Mouse (Mus musculus): ENCODE measurements around the gene Tmem273. TPM values are rescaled to one million over a fixed set of nuclear protein-coding genes. Genes with fewer than 3 reads are reported as not detected.

Gene Tmem273
- total and polyA plus RNA-seq, 3 experiments: not detected

DNA sequence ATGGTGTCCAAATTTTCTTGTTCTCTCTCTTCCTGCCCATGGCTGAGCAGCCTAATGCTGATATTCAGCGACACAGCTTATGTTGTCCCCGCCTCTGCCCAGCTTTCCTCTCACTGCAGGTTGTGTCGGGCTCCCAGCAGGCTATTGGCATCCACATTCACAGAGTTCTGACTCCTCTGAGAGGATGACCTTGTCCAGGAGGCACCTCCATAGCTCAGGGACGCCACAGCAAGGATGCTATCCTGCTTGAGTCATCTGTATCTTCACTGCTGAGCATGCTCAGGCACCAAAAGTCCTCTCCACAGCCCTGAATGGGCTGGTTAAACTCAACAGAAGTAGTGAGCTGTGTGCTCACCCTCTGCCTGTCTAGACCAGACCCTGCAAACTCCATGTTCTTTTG, 29.2 kb downstream of the Tmem273 start:
- Histone ChIP-seq H3K27me3 (ENCODE audit: control insufficient read depth in 1 of 2, insufficient read depth in 2 of 2, low read length in 2 of 2) (no peaks in the 10 kb centered on the region), H3K79me2 (ENCODE audit: control insufficient read depth, insufficient read depth, low read length, poor library complexity) (no peaks in the 10 kb centered on the region), H3K4me3 (ENCODE audit: control insufficient read depth in 1 of 2, insufficient read depth in 1 of 2, low read depth in 2 of 2, low read length in 2 of 2) (no peak overlapping the region), H3K27ac (ENCODE audit: control insufficient read depth, low read depth, low read length) (no peak overlapping the region), H3K4me1 (ENCODE audit: control insufficient read depth in 1 of 2, insufficient read depth in 2 of 2, low read length in 2 of 2) (no peaks in the 10 kb centered on the region), H3K9me3 (replicated peaks; ENCODE audit: insufficient read depth, low read length) (no peaks in the 10 kb centered on the region), H3K9ac (ENCODE audit: control insufficient read depth, low read depth, low read length, poor library complexity, severe bottlenecking) (no peak overlapping the region), H3K36me3 (ENCODE audit: control insufficient read depth in 1 of 2, insufficient read depth in 2 of 2, low read length in 2 of 2) (no peaks in the 10 kb centered on the region)
- TF ChIP-seq SIN3A (IDR thresholded peaks at IDR 0.05; ENCODE audit: low read length): no peak
- no peak for TF ChIP-seq NRF1 (IDR thresholded peaks at IDR 0.05; ENCODE audit: insufficient read depth, low read depth, low read length, poor library complexity, severe bottlenecking)
- TF ChIP-seq MAFK (IDR thresholded peaks at IDR 0.05; ENCODE audit: borderline replicate concordance, low read depth, low read length): no peak
- no peak for TF ChIP-seq TBP (IDR thresholded peaks at IDR 0.05; ENCODE audit: low read depth, low read length)
- TF ChIP-seq MXI1 (IDR thresholded peaks at IDR 0.05; ENCODE audit: low read depth, low read length): no peak
- no peak for TF ChIP-seq MAX (IDR thresholded peaks at IDR 0.05; ENCODE audit: low read length)
- no peak for TF ChIP-seq MYB (IDR thresholded peaks at IDR 0.05; ENCODE audit: low read depth, low read length)
- no peak for TF ChIP-seq TCF12 (IDR thresholded peaks at IDR 0.05; ENCODE audit: low read depth, low read length)
- TF ChIP-seq CHD2 (IDR thresholded peaks at IDR 0.05; ENCODE audit: low read length): no peak
- no peak for TF ChIP-seq RAD21 (IDR thresholded peaks at IDR 0.05; ENCODE audit: low read depth, low read length)
- no peak for TF ChIP-seq ZC3H11A (IDR thresholded peaks at IDR 0.05; ENCODE audit: low read depth, low read length)
- TF ChIP-seq GABPA (IDR thresholded peaks at IDR 0.05; ENCODE audit: low read depth, low read length): no peak
- no peak for TF ChIP-seq SMC3 (IDR thresholded peaks at IDR 0.05; ENCODE audit: low read depth, low read length)
- no peak for DNase-seq (ENCODE audit: low read depth, low spot score)

DNA sequence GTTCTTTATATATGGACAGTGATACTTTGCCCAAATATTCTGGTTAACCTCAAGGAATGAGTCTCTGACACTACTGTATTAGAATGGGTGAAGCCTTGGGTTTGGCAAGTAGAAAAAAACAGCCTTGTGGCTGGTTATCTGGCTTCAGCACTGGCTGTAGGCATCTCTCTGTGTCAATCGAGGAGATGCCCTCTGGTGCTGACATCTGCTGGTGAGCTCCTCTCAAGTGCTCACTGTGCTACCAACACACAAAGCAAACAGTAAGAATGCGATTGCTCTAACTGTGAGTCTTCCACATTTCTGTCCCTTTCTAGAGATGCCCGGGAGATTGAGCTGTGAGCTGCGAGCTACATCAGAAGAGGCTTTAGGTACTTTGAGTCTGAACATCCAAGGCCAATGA, 30.8 kb downstream of the Tmem273 start:
- Histone ChIP-seq H3K9me3 (replicated peaks; ENCODE audit: insufficient read depth, low read length) (no peaks in the 10 kb centered on the region), H3K36me3 (ENCODE audit: control insufficient read depth in 1 of 2, insufficient read depth in 2 of 2, low read length in 2 of 2) (no peaks in the 10 kb centered on the region), H3K4me3 (ENCODE audit: control insufficient read depth in 1 of 2, insufficient read depth in 1 of 2, low read depth in 2 of 2, low read length in 2 of 2) (no peak overlapping the region), H3K79me2 (ENCODE audit: control insufficient read depth, insufficient read depth, low read length, poor library complexity) (no peaks in the 10 kb centered on the region), H3K4me1 (ENCODE audit: control insufficient read depth in 1 of 2, insufficient read depth in 2 of 2, low read length in 2 of 2) (no peaks in the 10 kb centered on the region), H3K27ac (ENCODE audit: control insufficient read depth, low read depth, low read length) (no peak overlapping the region), H3K27me3 (ENCODE audit: control insufficient read depth in 1 of 2, insufficient read depth in 2 of 2, low read length in 2 of 2) (no peaks in the 10 kb centered on the region), H3K9ac (ENCODE audit: control insufficient read depth, low read depth, low read length, poor library complexity, severe bottlenecking) (no peak overlapping the region)
- TF ChIP-seq USF2 (IDR thresholded peaks at IDR 0.05; ENCODE audit: borderline replicate concordance in 1 of 2, insufficient read depth in 1 of 2, low read depth in 1 of 2, low read length in 2 of 2) (no peak), POLR2AphosphoS5 (IDR thresholded peaks at IDR 0.05; ENCODE audit: borderline replicate concordance, low read depth, low read length) (no peak), CHD1 (IDR thresholded peaks at IDR 0.05; ENCODE audit: low read depth, low read length) (no peak), NRF1 (IDR thresholded peaks at IDR 0.05; ENCODE audit: insufficient read depth, low read depth, low read length, poor library complexity, severe bottlenecking) (no peak), NELFE (IDR thresholded peaks at IDR 0.05; ENCODE audit: low read depth, low read length) (no peak), ELF1 (IDR thresholded peaks at IDR 0.05; ENCODE audit: low read depth, low read length) (no peak), KAT2A (conservative IDR thresholded peaks at IDR 0.05; ENCODE audit: low read depth, low read length) (no peak)
- DNase-seq (ENCODE audit: low read depth, low spot score): no peak
